Mouse (Mus musculus) C2C12 (cell line): ENCODE results near the gene Spc25.

Source experiments
- CTCF ChIP-seq: IDR thresholded peaks from one replicate; pipeline ENCODE4 v1.5.1; 2011; ENCODE audit not compliant: control insufficient read depth, insufficient read depth, insufficient read length
- USF1 ChIP-seq: IDR thresholded peaks from one replicate; pipeline ENCODE4 v1.6.1; 2011; ENCODE audit warnings: low read depth, mild to moderate bottlenecking, control low read depth, moderate library complexity

- TF ChIP-seq CTCF (no peak), USF1 (no peak)
These were observed 16.8 kb downstream of the Spc25 start for GRCm38 (mm10) chr2:69189222-69189621.
